Comparison of ENCODE assay signal across 24 mouse cellular contexts in the genomic region with DNA sequence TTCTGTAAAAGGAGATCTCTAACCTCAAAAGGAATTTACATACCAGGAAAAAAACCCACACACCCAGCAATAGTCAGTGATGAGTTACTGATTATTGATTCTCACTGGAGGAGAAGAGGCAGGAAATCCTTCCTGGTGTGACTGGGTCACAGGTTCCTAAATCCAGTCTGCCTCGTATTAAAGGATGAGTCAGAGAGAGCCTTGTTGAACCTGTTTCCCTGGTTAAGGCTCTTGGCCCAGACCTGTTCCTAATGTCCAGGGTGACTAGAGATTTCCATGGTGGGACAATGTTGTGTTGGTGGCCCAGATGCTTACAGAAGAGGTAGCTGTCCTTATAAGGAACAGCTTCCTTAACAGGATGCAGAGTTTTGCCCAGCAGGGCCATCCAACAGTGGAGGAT.
"Had no signal": no experiment of that assay in that cellular context is flagged by ENCODE, and none has a peak within 500 bp of the region (broad histone marks: within the 10 kb centered on the region; RNA-seq: fewer than 3 reads in every experiment).

No protein-coding gene starts in this region.

- ATAC-seq: liver, embryonic 12.5 days; midbrain, embryonic 13.5 days; midbrain, embryonic 16.5 days had no signal

- H3K4me2 ChIP-seq: limb, embryonic 12.5 days; limb, embryonic 15.5 days; liver, embryonic 12.5 days; liver, embryonic 15.5 days; lung, embryonic 15.5 days; midbrain, embryonic 13.5 days; neural tube, embryonic 13.5 days had no signal

- H3K9me3 ChIP-seq: limb, embryonic 12.5 days; limb, embryonic 15.5 days; liver, embryonic 12.5 days; liver, embryonic 15.5 days; lung, embryonic 15.5 days; megakaryocyte, embryonic 14.5 days; midbrain, embryonic 10.5 days; midbrain, embryonic 13.5 days; neural tube, embryonic 13.5 days had no signal

- H3K4me3 ChIP-seq: layer of hippocampus, adult 2 months; left cerebral cortex, adult 2 months; limb, embryonic 12.5 days; limb, embryonic 15.5 days; liver, embryonic 12.5 days; liver, embryonic 15.5 days; lung, embryonic 15.5 days; megakaryocyte, embryonic 14.5 days; midbrain, embryonic 10.5 days; midbrain, embryonic 13.5 days; myocyte; neural tube, embryonic 13.5 days had no signal

- H3K9ac ChIP-seq: limb, embryonic 12.5 days; limb, embryonic 15.5 days; liver, embryonic 12.5 days; liver, embryonic 15.5 days; lung, embryonic 15.5 days; midbrain, embryonic 13.5 days; neural tube, embryonic 13.5 days had no signal

- H3K4me1 ChIP-seq: limb, embryonic 12.5 days; limb, embryonic 15.5 days; liver, embryonic 12.5 days; liver, embryonic 15.5 days; lung, embryonic 15.5 days; midbrain, embryonic 10.5 days; midbrain, embryonic 13.5 days; neural tube, embryonic 13.5 days had no signal

- DNase-seq: kidney, adult 11 months; kidney, adult 9 months; kidney, postnatal 14 days; layer of hippocampus, postnatal 36 days; lung, adult 18-20 months; lung, postnatal 10 days; lung, postnatal 36 days; retina, postnatal 1 day; thymus, adult 2 months; thymus, postnatal 14 days; thymus, postnatal 4 days had no signal

- H3K27ac ChIP-seq: layer of hippocampus, adult 2 months; left cerebral cortex, adult 2 months; limb, embryonic 12.5 days; limb, embryonic 15.5 days; liver, embryonic 12.5 days; liver, embryonic 15.5 days; lung, embryonic 15.5 days; midbrain, embryonic 10.5 days; midbrain, embryonic 13.5 days; neural tube, embryonic 13.5 days had no signal

- H3K27me3 ChIP-seq: limb, embryonic 12.5 days; limb, embryonic 15.5 days; liver, embryonic 12.5 days; liver, embryonic 15.5 days; lung, embryonic 15.5 days; megakaryocyte, embryonic 14.5 days; midbrain, embryonic 13.5 days; neural tube, embryonic 13.5 days had no signal

- H3K36me3 ChIP-seq: limb, embryonic 12.5 days; limb, embryonic 15.5 days; liver, embryonic 12.5 days; liver, embryonic 15.5 days; lung, embryonic 15.5 days; midbrain, embryonic 10.5 days; midbrain, embryonic 13.5 days; neural tube, embryonic 13.5 days had no signal
